Mouse (Mus musculus): Measurements from ENCODE around the gene Wnt9a.
A peak's percentile ranks its signal among the peaks of the same experiment; 100 is the strongest.

Gene Wnt9a

DNA sequence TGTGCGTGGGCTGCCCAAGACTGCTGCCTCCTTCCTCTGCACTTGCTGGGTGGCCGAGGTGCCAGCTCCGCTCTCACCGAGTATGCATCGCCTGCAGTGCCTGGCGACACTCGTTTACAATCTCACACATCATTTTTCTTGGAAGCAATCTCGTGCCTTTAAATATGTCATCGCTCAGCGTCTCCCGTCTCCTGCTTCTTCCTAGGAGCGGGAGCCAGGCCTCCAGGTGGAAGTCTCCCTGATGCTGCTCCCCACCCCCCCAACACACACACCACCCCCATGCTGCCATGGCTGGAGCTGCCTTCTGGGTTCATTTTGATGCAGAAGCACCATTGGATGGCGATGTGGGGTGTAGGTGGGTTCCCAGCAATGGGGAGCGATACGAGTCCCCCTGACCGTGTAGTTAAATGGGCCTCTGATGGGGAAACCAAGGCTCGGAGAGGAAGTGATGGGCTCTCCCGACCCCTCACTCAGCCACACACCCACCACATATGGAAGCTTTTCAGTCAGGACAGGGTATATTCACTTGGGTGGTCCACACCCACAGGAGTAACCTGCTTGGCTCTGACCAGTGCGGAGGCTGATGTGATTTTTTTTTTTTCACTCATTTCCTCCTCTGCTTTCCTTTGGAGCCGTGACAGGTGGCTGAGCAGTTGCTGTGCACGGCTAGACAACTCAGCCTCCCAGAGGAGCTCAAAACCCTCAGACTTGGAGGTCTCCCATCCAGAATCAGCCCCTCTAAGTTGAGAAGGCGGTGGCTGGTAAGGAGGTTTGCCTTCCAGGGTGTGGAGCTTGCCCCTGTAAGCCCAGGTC lies 1.5 kb upstream of the Wnt9a start:
- no peak for DNase-seq

DNA sequence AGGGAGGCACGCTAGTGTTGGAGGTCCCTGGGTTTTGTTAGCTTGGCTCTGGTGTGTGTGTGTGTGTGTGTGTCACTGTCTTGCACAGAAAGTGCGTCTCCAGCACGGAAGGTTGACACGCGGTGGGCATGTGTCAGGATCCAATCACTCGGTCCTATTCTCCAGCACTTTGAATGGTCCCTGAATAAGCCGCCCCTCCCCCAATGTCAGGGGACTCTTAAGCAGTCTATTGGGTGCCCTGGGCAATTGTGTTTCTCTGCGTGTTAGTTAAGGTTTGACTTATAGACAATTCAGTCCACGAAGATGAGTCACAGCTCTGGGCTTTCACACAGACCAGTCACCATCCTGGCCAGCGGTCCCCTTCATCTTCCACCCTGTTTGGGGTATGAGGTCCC lies 910 bp upstream of the Wnt9a start:
- DNase-seq: no peak

DNA sequence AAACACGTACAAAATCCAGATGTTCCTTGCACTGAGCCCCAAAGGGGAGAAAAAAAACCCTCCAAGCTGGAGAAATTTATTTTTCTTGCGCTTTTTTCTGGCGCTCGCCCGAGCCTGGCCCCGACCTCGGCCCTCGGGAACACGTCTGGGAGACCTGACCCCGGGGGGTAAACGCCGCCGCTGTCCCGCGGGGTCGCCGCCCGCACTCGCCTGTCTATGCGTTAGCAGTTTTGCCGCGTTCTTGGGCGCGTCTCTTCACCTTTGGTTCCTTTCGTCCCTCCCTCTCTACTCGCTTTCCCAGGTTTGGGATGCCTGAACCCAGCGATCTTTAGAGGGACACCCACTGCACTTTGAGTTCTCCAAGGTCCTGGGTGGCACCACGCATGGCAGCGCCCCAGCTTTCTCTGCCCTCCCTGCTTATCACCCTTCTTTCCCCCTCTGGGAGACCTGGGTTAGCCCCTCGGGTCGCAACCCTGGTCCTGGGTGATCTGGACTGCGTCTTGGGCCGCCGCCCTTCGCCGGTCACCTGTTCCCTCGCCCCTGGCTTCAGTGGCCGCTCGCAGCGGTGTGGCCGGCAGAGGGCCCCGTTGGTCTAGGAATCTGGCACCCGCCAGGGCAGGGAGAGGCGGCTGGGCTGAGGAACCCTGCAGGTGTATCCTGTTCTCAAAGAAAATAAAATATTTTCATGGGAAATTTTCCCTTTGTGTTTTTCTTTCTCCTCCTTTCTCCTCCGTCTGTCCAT lies 865 bp downstream of the Wnt9a start:
- peak; percentile 67 for DNase-seq

DNA sequence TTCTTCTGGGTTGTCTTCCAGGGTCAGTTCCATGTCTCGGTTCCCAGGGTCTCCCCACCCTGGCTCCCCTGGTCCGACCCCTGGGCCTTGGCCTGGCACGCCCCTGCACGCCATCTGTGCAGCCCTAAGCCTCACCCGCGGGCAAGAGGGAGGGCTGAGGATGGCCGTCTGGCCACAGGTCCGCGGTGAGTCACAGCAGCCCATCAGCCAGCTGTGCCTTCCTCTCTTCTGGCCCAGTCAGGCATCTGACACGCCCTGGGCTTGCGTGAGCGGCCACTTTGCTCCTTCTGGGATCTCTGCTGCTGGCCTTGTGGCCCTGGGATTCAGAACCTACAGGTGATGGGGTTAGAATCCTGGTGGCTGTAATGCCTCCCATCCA lies 1.4 kb downstream of the Wnt9a start:
- no peak for DNase-seq

DNA sequence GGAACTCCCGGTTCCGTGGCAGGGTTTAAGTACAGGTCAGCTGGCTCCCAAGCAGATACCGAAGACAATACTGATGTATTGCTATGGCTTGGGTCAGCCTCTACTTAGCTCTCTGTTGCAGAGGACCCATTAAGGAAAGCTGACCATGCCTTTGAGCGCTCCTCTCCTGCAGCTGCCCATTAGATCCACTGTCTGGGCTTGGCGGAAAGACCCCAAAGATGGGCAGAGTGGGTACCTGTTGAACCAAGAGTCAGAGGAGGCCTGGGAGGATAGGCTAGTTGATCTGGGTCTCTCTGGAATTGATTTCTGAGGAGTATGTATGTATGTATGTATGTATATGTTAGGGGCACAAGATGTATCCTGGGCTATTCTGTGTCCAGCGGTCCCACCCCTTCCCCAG lies 1.9 kb downstream of the Wnt9a start:
- no peak for DNase-seq

DNA sequence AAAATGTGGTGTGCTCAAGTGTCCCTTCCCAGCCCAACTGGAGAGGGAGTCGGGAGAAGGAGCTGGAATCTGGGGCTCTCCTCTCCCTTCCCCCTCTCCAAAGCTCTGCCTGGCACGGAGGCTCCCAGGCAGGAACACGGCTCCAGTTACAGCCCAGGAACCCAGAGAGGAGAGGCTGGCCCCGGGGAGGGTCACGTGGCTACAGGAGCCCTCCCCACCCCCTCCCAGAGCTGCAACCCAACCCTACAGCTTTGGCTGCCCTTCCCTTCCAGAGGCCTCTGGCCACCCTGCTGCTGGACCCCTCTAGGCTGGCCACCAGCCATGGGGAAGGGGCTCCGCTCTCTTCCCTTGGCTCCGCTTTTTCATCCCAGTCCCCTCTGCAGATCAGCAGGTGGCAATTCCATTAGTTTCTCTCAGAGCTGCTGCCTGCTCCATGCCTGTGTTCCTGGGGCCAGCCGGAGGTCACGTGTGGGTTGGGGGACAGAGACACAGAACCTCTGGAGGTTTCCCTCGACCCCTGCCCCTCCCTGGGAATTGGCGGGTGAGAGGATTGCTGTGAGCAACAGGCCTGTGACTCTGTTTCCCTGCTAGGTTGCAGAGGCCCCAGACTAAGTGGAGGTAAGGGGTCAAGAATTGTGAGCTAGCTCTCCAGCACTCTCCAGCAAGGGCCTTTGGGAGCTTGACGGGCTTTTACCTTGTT lies 2.5 kb downstream of the Wnt9a start:
- DNase-seq: no peak

DNA sequence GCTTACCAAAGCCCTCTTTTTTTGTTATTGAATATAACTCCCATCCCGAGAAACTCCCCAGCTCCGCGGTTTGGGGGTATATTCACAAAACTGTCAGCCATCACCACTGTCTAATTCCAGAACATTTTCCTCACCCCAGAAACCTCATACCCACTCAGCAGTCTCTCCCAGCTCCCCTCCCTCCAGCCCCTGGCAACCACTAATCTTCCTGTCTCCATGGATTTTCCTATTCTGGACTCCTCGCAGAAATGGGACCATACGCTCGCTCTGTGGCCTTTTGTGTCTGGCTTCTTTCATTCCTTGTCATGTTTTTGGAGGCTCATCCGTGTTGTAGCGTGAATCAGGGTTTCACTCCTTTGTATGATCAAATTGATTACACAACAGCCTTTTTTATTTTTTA lies 3.2 kb downstream of the Wnt9a start:
- no peak for DNase-seq

DNA sequence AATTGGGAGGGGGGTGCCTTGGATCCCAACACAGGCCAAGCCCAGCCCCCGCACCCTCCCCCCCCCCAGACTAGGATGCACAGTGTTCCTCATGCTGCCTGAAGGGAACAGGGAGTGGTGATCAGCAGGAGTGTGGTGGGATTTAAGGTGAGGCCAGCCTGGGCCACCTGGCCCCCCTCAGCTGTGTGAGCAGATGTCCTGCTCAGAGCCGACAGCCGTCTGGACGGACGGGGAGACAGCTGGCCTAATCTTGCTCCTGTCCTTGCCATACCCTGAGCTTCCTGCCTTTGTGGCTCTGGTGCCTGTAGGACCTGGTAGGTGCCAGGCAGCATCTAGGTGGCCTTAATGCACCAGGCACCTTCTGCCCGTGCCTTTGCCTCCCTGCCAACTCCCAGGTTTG lies 5.3 kb downstream of the Wnt9a start:
- DNase-seq: no peak

DNA sequence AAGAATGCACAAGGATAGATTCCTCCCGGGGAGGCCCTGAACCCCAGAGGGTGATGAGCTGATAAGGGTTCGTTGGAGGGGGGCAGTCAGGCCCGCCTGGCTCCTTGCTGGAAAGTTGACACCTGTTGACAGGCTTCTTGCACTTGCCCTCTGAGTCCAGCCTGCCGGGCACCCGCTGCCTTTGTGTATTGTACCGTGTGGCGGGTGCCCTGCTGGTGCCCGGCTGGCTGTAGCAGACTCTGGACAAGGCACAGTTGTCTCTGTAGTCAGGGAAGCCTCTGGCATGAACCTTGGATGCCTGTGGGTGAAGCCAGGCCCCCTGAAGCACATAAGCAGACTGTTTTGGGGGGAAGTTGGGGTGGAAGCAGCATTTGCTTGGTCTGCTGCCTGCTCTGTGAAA lies 5.8 kb downstream of the Wnt9a start:
- no peak for DNase-seq

DNA sequence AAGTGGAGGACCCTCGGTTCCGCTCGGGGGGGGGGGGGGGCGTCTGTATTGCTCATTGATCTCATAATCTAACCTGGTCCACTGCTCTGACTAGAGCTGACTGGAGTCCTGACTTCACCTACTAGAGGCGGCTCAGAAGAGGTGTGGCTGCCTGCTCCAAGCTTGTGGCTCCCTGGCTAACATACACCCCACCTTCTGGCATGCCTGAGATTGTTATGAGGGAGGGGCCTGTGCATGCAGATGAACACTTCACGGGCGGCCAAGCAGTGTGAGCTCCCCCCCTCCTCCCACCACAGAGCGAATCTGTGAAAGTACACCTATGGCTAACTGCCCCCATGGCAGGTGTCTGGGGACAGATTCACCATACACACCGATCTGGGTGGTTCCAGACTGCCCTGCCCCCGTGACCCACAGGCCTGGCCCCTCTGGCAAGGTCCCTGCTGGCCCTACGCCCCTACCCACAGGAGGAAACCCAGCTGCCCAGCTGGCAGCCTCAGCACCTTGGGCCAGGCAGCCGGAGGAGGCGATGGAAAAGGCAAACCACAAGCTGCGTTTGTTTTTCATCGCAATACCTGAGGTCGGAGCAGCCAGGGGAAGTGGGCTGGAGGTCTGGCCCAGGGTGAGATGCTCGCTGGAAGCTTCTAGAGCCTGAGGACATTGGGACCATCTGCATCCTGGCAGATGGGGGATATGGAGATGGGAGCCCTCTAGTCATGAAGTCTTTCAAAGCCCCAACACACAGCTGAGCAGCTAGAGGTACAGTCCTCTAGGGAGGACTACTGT lies 6.5 kb downstream of the Wnt9a start:
- no peak for DNase-seq

DNA sequence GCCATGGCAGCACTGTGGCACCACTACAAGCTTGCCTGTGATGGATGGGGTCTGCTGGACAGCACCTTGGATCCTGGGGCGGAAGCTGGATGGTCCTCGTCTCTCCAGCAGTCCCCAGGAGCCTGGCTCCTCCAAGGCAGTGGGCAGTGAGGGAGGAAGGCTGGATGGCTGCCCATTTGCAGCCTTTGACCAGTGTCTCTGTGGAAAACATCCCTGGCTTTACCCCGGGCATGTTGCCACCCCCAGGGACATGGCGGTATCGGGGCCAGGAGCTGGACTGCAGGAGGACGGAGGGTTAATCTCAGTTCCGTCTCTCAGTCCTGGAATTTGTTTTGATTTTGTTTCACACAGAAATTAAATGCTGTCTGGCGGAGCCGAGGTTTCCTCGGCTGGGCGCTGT lies 7.2 kb downstream of the Wnt9a start:
- no peak for DNase-seq

DNA sequence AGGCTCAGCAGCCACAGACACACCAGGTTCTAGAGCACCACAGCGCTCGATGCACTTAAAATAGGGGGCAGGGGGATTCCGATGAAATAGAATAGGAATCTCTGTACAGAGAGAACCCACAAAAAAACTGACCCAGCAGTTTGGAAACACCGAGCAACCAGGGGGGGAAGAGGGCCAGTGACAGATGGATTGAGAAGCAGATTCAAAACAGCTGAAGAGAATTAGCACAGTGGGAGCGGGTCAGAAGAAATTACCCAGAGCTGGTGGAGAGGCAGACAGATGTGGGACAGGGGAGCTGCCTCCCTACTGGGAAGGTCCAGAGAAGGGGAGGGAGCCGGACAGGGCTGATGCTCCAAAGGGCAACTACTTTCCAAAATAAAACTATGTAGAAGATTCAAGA lies 9.8 kb downstream of the Wnt9a start:
- no peak for DNase-seq

DNA sequence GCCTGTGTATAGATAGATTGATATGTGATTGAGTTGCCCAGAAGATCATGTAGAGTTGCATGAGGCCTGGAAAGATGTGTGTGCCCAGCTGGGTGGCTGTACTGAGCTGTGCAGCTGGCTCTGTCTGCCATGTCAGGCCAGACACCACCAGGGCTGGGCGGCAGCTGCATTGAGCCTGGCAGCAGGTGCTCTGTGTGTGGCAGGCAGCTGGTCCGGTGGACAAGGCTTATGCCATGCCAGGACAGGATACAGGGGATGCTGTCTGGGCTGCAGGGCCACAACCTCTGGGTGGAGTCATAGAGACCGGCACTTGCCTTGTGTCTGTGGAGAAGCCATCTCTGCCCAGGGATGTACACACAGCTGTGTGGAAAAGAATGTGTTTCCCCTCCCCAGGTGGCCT lies 16.3 kb downstream of the Wnt9a start:
- no peak for DNase-seq

DNA sequence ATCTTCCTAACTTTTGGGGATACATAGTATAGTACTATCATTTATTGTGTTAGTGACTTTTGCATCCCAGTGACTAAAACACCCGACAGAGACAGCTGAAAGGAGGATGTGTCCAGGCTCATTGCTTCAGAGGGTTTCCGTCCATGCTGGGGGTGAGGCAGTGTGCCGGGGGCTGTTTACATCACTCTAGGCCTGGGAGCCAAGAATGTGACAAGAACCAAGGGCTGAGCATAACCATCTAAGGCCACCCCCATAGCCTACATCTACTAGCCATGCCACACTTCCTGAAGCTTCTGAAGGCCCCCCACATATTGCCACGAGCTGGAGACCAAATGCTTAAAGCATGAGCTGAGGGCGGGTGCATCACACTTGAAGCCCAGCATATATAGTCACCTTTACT lies 18.0 kb downstream of the Wnt9a start:
- no peak for DNase-seq

DNA sequence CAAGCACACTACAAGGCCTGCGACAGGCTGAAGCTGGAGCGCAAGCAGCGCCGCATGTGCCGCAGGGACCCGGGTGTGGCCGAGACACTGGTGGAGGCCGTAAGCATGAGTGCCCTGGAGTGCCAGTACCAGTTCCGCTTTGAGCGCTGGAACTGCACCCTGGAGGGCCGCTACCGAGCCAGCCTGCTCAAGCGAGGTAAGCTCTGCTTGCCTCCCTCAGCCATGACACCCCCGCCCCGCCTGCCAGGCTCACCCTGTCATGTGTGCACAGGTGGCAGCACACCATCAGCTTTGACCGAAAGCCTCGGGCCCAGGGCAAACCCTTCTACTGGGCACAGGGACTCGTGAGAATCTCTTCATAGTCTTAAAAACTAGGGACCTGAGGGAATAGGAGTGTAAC lies 20.9 kb downstream of the Wnt9a start:
- no peak for DNase-seq

DNA sequence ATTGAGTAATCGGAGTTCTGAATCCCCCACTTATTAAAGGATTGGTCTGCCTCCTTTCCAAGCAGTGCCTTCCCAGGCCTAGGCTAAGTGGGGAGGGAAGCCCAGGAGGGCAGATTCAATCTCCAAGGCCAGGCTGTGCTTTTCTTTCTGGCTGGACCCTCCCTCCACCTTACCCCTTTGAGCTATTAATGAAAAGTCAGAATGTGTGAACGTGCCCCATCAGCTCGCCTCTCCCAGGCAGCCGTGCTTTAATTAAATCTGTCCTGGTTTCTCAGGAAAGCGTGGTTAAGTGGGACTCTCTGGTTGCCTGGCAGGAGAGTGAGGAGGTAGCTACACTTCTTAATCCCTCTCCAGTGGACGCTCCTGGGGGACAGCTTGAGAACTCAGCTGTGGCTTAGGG lies 22.9 kb downstream of the Wnt9a start:
- no peak for DNase-seq

DNA sequence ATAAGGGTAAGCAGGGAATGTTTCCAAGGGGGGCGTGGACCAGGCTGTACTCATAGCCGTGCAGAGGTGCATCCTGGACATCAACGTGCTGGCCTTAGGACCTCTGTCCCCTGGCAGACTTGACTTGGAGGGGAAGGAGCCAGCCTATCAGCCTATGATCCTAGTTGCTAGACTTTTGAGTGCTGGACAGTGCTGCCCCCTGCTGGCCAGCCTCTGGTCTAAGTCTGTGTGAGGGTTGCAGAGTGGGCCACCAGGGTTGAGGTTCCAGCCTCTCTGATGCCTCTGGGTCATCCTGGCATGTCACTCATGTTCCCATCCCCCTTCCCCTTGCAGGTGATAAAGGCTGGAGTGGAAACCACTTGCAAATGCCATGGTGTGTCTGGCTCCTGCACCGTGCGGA lies 23.8 kb downstream of the Wnt9a start:
- DNase-seq: peak; percentile 46

DNA sequence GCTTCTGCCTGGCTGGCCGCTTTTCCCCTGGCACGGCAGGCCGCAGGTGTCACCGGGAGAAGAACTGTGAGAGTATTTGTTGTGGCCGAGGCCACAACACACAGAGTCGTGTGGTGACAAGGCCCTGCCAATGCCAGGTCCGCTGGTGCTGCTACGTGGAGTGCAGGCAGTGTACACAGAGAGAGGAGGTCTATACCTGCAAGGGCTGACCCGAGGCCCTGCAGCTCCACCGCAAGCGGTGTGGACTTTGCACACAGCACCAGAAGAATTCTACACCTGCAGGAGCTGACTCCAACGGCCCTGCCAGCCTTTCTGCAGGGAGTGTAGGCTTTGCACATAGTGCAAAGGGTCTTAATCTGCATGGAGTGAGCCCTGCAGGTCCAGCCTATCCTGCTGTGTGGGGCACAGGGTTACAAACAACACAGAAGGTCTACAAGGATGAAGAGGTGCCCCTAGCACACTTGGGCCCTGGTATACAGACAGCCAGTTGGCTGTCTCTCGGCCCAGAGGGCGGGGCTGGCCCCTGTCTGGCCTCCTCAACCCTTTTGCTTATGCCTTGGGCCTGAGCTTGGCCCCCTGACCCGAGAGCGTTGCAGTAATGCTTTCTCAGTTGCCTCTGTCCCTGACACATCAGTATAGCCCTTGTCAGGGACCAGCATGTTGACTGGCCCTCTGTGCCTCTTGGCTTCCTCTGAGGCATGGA lies 24.6 kb downstream of the Wnt9a start:
- no peak for DNase-seq

DNA sequence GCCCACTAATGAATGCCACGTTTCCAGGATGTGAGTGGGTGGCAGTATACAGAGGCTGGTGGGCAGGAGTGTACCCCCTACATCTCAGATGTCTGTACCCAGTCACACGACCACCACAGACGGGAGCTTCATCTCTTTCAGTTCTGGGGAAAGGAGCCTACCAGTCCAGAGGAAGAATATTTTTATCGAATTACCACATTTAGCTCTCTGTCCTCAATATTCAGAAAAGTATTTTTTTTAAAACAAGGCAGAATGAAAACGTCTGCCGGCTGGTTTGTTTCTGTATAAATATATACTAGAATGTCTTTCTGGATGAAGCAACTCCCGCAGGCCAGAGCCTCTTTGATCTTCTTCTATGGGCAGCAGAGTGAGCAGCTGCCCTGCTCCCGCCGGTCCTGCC lies 26.2 kb downstream of the Wnt9a start:
- no peak for DNase-seq

DNA sequence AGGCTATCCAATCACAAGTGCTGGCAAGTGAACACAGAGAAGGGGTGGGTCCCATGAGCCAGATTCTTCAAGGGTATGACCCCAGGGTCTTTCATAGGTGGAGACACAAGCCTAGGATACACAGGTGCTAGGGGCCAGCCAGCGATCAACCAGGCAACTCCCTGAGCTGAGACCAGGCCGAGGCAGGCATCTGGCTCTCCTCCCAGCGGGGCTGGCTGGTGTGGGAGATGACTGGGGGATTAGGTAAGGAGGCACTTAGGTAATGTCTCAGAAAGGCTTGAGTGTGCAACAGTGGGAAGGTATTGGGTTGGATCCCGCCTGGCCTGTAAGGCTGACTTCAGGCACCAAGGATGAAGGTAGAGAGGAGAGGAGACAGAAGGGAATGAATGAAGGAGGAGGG lies 28.4 kb downstream of the Wnt9a start:
- DNase-seq: no peak

DNA sequence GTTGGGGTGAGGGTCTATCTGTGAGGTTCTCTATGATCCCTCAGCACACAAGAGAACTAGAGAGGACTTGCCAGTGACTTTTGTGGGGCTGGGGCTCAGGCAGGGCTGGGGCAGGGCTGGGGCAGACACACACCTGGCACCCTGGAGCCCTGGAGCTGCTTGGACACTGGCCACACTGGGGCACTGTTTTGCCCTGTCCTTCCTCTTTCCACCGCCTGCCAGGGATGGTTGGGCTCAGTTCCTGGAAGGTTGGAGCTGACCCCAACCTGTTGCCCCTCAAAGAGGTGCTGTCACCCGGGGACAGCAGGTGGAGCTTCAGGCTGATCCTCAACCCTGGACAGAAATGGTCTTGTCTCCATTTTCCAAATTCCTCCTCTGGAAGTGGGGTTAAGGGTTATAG lies 29.2 kb downstream of the Wnt9a start:
- no peak for DNase-seq

DNA sequence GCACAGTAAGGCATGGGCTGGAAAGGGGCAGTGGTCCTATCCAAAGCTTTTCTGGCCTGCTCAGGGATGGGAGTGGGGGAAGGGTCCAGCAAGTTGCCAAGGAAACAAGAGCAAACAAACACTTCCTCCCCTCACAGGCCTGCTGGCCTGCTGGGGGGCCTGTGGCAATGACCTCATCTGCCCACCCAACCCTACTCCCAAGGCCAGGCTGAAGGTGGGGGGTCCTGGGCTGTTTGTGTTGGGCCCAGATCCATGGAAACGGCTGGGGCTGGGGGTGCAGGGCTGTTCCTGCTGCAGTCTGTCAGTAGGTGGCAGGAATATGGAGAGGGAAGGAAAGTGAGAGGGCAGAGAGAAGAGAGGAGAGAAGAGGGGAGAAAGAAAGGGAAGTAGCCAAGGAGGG lies 29.7 kb downstream of the Wnt9a start:
- no peak for DNase-seq
